Mouse (Mus musculus) liver, postnatal 0 days (tissue): Measurements from ENCODE around the gene Cdon.

Experiments used
- CTCF ChIP-seq: sonication (generic); IDR thresholded peaks from 2 replicates; pipeline ENCODE4 v1.5.1; 2016; ENCODE audit warnings: antibody characterized with exemption, low read depth
- EP300 ChIP-seq: IDR thresholded peaks from 2 replicates; pipeline ENCODE4 v1.6.1; 2016; ENCODE audit warnings: antibody characterized with exemption, low read depth, mild to moderate bottlenecking

- TF ChIP-seq EP300 (no peak), CTCF (no peak)
Measured at GRCm38 (mm10) chr9:35467264-35467817, 46.4 kb downstream of the Cdon start.
